Mouse (Mus musculus): ENCODE results near the gene C730034F03Rik. TPM values are rescaled to one million over a fixed set of nuclear protein-coding genes. Genes with fewer than 3 reads are reported as not detected.
"Not testable (repeated sequence)": the region's sequence is repeated elsewhere in the genome, so short reads cannot be mapped to it uniquely, and the experiment has no call there.

Gene C730034F03Rik
- polyA plus RNA-seq, 1 experiment: 0.57 TPM

DNA sequence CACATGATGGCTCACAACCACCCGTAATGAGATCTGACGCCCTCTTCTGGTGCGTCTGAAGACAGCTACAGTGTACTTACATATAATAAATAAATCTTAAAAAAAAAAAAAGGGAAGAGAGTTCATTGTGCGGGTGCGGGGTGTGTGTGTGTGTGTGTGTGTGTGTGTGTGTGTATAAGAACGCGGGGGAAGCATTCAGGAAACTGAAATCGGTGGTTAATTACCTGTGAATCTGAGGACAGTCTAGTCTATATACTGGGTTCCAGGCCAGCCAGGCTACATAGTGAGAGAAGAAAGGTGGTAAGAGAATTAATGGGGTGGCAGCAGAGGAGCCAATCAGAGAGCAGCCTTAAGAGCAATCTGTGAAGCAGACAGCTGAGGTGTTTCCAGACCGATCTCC lies 1.4 kb downstream of the C730034F03Rik start:
- DNase-seq (ENCODE audit: low read depth, low spot score): not testable (repeated sequence)
- WGBS: 54% methylated on average over 9 of the region's 9 CpGs

DNA sequence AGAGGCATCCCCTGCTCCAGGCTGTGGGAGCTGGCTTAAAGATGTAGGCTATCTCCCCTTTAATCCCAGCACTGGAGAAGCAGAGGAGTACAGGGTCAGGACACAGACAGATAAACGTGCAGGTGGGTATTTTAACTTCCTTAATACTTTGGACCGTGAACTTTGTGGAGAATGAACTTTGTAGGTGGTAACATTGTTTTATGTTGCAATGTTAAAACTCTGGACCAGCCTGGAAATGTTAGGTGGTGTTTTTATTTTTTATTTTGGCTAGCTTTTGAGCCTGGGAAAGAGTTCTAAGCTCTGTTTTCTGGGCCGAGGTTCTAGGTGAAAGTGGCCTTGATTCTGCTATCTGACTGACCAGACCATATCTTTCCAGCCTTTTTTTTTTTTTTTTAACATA lies 1.9 kb downstream of the C730034F03Rik start:
- no peak for DNase-seq (ENCODE audit: low read depth, low spot score)
- 40% methylated on average over 3 of the region's 3 CpGs for WGBS

DNA sequence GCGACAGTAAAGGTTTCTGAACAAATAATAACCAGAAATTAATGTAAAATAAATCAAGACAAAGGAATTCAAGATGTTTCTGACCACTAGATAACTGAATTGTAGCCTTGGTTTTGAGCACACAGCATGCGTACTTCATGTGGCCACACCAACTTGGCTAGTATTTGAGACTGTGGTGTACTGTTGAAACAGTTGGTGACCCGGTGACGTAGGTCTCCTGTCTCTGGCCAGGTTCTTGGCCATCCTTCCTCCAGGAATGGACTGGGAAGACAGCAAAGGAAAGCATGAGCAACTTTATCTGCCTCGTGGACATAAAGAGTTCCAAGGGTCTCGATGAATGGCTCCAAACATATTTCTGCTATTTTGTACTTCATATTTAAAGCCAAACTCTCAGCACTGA lies 2.4 kb downstream of the C730034F03Rik start:
- DNase-seq (ENCODE audit: low read depth, low spot score): no peak
- WGBS: 93% methylated on average over 6 of the region's 6 CpGs

DNA sequence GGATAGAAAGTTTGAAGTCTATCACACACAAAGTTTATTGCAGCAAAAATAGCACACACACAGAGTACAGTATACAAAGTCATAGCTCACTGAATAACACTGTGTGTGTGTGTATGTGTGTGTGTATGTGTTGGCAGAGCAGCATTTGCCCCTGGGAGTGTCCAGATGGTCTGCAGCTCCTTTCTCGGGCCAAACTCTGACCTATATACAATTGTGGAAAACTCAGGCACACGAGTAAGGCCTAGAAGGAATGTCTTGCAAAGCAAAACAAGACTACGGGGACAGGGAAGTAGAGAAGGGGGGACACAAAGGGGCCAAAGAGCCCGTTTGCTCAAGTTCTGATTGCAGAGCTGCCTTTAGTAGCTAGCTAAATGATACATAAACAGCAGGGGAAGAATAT lies 3.6 kb downstream of the C730034F03Rik start:
- no peak for DNase-seq (ENCODE audit: low read depth, low spot score)
- 53% methylated on average over 4 of the region's 4 CpGs for WGBS

DNA sequence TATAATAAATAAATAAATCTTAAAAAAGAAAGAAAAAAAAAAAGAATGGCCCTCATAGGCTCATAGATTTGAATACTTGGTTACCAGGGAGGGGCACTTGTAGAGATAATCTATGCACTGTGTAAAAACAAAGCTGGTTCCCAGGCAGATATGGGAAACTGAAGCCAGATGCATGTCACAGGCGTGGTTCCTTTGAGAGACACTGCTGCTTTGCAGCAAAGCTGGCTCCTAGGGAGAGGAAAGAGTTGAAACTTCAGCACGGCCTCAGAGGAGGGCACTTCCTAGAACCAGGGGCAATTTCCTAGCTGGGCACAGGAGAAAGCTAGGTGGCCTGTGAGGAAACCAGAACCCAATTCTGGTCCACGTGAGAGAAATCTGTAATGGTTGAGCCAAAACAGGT lies 4.7 kb downstream of the C730034F03Rik start:
- WGBS: 83% methylated on average over 3 of the region's 3 CpGs
- no peak for DNase-seq (ENCODE audit: low read depth, low spot score)

DNA sequence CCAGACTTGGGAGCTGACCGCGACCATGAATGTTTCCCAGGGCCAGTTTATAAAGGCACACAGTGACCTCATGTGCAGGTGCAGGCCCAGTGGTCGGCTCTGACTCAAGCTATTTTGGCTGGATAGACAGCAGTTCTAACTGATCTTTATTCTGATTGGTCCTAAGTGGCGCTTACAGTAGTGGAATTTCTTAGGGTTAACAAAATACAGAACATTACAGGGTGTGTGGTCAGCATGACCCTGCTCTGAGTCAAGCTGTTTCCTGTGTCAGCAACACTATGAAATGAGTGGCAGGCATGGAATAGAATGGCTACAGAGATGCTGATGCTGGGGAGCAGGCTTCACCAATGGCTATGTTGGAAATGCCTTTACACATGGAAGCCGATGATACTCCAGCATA lies 6.5 kb downstream of the C730034F03Rik start:
- 79% methylated on average over 5 of the region's 5 CpGs for WGBS
- DNase-seq (ENCODE audit: low read depth, low spot score): no peak

DNA sequence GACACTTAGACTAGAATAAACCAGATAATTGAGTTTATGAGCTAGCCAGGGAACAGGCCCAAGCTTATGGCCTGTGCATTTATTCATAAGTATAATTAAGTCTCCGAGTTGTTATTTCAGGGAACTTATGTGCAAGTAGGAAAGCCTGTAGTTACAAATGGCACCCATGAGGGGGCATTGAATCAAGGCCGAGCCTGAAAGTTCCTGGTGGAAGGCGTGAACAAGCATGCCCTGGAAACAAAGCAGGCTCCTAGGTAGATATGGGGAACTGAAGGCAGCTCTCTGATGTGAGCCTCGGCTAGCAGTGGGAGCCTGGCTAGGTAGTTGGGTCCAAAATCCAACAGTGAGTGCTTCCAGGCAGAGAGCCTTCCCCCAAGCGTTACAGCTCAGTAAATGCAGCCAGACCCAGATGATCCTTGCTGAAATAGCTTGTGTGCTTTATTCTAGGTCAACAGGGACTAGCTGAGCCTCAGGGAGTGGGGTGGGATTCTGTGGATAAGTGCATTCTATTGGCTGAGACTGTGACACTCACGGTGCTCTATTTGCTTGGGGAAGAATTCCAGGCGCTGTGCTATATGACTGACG lies 13.2 kb downstream of the C730034F03Rik start:
- DNase-seq (ENCODE audit: low read depth, low spot score): no peak

DNA sequence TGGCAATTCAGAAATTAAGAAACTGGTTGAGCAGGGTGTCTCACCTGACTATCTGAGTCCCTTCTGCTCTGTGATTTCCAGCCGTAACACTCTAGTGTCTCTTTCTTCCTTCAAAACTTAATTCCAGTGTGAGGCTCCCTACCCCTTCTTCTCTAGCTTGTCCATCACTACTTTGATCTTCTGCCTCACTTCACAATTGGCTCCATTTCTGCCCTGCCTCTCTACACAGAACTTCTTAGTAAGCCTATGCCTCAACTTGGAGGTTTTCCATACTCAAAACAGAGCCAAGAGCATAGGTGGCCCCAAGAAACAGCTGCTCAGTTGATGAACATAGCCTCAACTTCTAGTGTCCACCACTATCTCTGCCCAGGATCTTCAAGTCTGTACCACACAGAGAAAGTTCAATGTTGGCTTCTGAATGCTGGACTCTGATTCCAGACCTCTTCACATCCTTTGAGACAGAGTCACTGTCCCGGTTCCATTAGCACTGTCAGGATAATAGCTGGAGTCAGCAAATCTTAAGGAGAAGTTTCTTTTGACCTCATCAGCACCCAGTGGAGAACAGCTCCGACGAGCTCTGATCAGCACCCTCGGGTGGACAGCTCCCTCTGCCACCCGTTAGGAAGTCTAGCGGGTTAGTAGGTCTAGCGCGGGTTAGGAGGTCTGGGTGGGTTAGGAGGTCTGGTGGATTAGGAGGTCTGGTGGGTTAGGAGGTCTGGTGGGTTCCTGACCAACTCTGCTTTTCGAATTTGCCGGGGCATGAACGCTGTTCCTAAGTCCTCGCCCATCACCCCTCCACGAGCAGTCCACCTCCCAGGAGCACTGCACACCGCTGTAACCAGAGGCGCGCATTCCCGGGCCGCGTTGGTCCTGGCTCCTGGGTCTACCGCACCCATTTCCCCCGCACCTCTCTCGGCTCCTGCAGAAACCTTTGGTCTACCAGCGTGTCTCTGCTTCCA lies 23.8 kb downstream of the C730034F03Rik start:
- 5% methylated on average over 24 of the region's 24 CpGs for WGBS
- DNase-seq (ENCODE audit: low read depth, low spot score): no peak

More for the DNA sequence above, 13.2 kb downstream of the C730034F03Rik start:
- WGBS: 37% methylated on average over 8 of the region's 8 CpGs

DNA sequence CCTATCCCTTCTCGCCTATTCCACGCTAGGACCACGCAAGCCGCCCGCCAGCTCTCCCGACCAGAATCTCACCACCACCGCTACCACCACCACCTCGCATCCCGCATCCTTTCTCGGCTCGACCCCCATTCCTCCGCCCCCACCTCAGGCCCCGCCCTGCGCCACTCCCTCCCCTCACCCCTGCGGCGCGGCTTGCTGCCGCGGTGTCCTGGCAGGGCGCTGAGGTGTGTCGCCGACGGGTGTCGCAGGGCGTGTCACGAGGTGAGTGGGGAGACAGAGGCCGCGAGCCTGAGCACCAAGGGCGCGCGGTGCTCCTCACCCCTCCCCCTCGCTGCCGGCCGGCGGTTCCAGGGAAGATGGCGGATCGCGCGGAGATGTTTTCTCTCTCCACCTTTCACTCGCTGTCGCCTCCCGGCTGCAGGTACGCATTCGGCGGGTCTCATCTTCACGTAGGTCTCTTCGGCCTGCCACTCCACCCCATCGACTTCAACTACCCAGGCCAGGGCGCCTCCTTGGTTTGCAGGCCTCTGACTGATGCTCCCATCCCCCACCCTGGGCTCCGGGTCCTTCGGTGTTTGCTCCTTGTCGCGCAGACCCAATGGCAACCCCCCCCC lies 24.6 kb downstream of the C730034F03Rik start, which contains the start of gene Mapk8ip2:
Mapk8ip2 (plus strand) TSS at position 49 of the 614 bp plus-strand sequence.
- WGBS: 3% methylated on average over 53 of the region's 53 CpGs
- DNase-seq (ENCODE audit: low read depth, low spot score): no peak

DNA sequence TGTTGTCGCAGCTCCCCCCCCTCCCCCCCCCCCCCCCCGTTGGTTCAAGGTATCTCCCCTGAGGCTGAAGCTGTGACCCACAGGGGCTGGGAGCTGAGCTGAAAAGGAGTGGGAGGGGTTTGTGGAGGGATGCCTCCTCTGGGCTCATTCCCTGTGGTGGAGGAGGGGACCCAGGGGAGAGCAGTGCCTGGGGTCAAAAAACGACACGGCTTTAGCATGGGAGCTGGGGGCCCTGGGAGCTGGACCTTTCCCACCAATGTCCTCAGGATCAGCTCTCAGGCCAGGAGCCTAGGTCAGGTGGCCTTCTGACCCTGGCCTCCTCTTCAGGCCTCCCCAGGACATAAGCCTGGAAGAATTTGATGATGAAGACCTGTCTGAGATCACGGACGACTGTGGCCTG lies 25.5 kb downstream of the C730034F03Rik start:
- 23% methylated on average over 6 of the region's 6 CpGs for WGBS
- no peak for DNase-seq (ENCODE audit: low read depth, low spot score)

DNA sequence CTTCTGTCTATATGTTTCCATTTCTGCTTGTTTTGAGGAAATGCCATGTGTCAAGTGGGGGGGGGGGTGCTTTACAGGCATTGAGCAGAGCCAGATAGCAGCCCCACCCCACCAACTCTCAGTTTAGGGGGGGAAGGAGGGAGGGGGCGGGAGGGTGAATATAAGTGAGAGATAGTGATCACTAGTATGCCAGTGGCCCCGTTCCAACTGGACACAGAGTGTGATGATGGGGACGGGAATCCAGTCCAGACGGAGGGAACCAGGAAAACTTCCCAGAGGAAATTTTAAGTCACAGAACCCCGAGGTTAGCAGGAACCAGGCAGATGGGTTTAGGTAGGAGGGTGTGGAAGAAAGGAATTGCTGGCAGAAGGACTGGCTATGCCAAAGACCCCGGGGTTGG lies 26.3 kb downstream of the C730034F03Rik start:
- 60% methylated on average over 6 of the region's 6 CpGs for WGBS
- no peak for DNase-seq (ENCODE audit: low read depth, low spot score)

DNA sequence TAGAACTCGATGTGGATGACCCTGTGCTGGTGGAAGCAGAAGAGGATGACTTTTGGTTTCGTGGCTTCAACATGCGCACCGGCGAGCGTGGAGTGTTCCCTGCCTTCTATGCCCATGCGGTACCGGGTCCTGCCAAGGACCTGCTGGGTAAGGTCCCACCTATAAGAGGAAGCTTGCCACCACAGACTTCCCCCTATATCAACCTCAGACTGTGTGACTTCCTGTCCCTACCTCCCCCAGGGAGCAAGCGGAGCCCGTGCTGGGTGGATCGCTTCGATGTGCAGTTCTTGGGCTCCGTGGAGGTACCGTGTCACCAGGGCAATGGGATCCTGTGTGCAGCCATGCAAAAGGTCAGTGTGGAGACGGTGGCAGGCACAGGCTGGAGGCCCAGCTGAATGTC lies 29.6 kb downstream of the C730034F03Rik start:
- WGBS: 86% methylated on average over 15 of the region's 15 CpGs
- DNase-seq (ENCODE audit: low read depth, low spot score): no peak

DNA sequence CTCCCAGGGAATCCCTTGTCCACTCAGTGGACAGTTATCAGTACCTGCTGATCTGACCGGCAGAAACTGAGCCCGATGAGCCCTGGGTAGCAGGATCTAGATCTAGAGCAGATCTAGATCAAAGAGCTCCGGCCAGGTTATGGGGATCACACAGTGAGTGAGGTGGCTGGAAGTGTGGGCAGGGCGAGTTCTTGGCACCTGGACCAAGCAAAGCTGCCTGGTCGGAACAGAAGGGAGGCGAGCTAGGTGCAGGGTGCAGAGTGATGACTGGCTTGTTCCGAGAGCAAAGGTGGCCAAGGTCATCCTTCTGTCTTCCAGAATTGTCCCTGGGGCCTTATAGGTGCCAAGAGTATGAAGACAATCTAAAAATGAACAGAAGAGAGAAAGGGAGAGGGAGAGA lies 30.4 kb downstream of the C730034F03Rik start:
- WGBS: 66% methylated on average over 7 of the region's 7 CpGs
- no peak for DNase-seq (ENCODE audit: low read depth, low spot score)

DNA sequence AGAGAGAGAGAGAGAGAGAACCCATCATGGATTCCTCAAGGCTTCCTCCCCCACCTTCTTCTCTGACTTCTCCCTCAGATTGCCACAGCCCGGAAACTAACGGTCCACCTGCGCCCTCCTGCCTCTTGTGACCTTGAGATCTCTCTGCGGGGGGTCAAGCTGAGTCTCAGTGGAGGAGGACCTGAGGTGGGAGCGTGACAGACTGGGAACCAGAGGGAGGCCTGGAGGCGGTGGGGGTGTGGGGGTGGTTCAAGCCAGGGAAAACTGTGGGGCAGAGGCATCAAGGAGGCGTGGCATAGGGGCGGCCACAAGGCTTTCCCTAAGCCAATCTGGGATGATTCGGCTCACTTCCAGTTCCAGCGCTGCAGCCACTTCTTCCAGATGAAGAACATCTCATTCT lies 30.9 kb downstream of the C730034F03Rik start:
- DNase-seq (ENCODE audit: low read depth, low spot score): no peak
- WGBS: 54% methylated on average over 10 of the region's 10 CpGs

DNA sequence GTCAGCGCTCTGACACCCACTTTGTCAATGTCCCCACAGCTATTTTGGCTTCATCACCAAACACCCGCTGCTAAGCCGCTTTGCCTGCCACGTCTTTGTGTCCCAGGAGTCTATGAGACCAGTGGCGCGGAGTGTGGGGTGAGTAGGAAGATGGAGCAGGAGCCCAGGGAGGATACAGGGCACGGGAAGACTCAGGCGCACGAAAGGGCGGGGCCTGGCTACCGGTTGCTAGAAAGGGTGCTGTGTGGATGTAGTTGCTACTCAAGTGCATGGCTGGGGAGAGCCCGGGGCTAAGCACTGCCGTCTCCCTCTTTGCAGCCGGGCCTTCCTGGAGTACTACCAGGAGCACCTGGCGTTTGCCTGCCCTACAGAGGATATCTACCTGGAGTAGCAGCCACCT lies 31.9 kb downstream of the C730034F03Rik start:
- 71% methylated on average over 15 of the region's 15 CpGs for WGBS

DNA sequence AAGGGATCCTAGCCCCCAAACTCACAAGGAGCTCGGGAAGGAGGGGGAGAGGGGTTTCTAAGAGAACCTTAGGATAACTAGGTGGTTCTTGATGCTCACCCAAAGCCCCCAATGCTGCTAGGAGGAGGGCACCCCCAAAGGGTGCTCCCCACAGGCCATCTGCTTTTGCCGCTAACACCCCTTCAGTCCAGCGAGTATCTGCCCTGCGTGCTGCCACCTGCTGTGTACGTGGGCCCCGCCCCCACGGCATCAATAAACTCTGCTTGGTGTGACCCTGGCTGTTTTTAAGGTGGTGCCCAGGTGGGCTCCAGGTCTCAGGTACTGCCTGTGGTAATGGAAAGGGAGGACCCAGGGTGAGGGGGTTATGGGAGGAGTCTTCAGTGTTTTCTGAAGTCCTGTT lies 32.8 kb downstream of the C730034F03Rik start:
- WGBS: 46% methylated on average over 7 of the region's 7 CpGs
- no peak for DNase-seq (ENCODE audit: low read depth, low spot score)

More for the DNA sequence above, 31.9 kb downstream of the C730034F03Rik start:
- DNase-seq (ENCODE audit: low read depth, low spot score): no peak

DNA sequence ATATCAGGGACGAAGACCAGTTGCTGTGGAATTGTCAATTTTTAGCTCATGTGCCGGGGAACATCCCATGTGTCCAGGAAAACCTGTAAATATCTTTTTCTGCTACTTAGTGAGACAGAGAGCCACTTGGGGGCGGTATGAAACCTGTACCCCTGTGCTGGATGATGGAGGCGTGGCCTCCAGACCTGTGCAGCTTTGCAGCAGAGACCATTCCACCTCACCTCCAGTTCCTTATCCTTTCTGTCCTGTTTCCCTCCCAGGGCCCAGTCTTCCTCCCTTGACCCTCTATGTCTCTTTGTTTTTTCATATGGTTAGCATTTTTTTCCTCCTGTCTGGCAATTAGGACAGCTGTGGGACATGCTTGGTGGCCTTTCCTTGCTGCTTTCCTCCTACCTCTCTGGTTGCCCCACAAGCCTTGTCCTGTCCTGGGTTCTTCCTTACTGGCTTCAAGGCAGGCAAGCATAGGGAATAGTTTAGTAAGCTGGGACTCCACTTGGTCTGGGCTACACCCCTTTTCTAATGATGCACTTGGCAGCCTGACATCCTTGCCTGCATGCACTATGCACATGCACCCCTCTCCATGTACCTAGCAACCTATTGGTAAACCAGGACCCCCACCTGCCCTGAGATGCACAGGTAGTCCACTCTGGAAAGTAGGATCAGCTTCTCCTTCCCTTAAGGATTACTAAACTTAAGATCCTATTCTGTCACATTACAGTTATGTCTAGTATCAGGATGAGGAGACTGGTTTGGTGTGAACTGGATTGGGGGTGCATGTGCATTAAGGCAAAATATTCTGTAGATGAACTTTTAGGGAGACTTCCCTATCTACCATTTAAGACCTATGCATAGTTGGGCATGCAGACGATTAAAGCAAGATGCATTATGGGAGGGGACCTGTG lies 34.2 kb downstream of the C730034F03Rik start:
- 45% methylated on average over 5 of the region's 5 CpGs for WGBS
- no peak for DNase-seq (ENCODE audit: low read depth, low spot score)

DNA sequence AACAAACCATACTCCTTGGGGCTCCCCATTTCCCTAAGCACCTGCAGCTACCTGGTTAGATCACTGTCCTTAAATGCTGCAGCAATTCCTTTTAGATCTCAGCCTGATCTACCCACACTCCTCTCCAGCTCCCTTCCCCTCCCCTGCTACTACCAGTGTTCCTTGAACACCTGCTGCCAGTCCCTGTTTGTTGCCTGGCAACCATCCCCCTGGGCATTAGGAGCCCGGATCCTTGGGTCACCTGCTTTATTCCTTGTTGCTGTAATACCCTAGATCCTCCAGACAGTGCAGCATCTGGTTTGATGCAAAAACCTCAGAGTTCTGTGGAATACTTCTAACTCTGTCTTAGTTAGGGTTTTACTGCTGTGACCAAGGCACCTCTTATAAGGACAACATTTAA lies 35.7 kb downstream of the C730034F03Rik start:
- WGBS: 9% methylated on average over 1 of the region's 1 CpGs
- no peak for DNase-seq (ENCODE audit: low read depth, low spot score)

DNA sequence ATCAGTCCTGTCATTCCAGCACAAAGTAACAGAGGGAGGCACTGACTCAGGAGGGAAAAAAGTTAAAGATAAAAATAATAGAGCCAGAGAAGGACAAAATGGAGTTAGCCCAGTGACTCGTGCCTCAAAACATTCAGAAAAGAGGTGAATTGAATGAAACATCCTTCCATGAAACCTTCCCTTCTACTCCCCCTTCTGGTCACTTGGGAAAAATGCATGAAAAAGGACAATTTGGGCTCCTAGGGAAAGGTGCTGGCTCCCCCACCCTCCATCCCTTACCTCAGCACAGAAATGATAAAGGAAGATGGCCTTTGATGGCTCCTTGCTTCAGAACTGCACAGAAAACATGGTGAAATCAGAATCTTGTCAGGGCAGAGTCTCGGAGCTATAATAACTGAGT lies 39.2 kb downstream of the C730034F03Rik start:
- WGBS: 25% methylated on average over 2 of the region's 2 CpGs
- no peak for DNase-seq (ENCODE audit: low read depth, low spot score)

DNA sequence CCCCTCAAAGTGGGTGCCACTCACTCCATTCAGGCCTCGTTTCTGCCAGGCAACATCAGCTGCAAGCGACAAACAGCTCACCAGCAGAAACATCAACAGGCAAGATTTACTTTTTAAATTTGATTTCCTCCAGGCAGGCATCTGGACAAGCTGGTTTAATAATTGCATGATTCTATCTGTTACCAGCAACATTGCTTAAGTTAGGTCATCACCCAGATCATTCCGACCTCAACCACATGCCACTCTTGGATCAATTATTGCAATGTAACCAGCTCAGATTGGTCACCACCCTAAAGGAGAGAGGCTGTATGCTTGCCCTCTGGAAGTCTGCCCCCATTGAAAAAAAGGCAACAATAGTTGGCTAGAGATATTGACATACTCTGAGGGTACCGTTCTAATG lies 42.1 kb downstream of the C730034F03Rik start:
- DNase-seq (ENCODE audit: low read depth, low spot score): no peak
- WGBS: 82% methylated on average over 4 of the region's 4 CpGs
